Mouse (Mus musculus) hindbrain, embryonic 11.5 days (tissue): Measurements from ENCODE around the gene Cst3. TPM values are rescaled to one million over a fixed set of nuclear protein-coding genes. Genes with fewer than 3 reads are reported as not detected.

Experiments used
- ATAC-seq: fragments of 200-750 bp; cut with Nextera tagmentation; 2 replicates; pipeline ENCODE4 v1.8.0; 2017; ENCODE audit warnings: mild to moderate bottlenecking, moderate TSS enrichment, moderate library complexity; ENCODE audit not compliant: low FRiP score
- DNase-seq: peaks from one replicate; pipeline ENCODE4 v3.0.0-alpha.2; 2015; ENCODE audit warnings: low spot score
- H3K27ac ChIP-seq: fragments of 300-500 bp; sonication (generic); 2 replicates; pipeline ENCODE4 v1.5.1; 2014; ENCODE audit warnings: mild to moderate bottlenecking, low read depth, low read length
- H3K27me3 ChIP-seq: fragments of 300-500 bp; sonication (generic); 2 replicates; pipeline ENCODE4 v1.6.1; 2014; ENCODE audit warnings: mild to moderate bottlenecking, low read length, moderate library complexity, mixed read lengths; ENCODE audit not compliant: control insufficient read depth, insufficient read depth
- H3K36me3 ChIP-seq: fragments of 300-500 bp; sonication (generic); 2 replicates; pipeline ENCODE4 v1.6.1; 2014; ENCODE audit warnings: mild to moderate bottlenecking, low read length, moderate library complexity, mixed read lengths; ENCODE audit not compliant: control insufficient read depth, insufficient read depth
- H3K4me1 ChIP-seq: fragments of 300-500 bp; sonication (generic); replicated peaks from 2 replicates; pipeline ENCODE4 v1.6.1; 2014; ENCODE audit warnings: low read length, mixed read lengths; ENCODE audit not compliant: control insufficient read depth, insufficient read depth
- H3K4me2 ChIP-seq: fragments of 300-500 bp; sonication (generic); replicated peaks from 2 replicates; pipeline ENCODE4 v1.6.1; 2014; ENCODE audit warnings: mild to moderate bottlenecking, low read depth, low read length
- H3K4me3 ChIP-seq: fragments of 300-500 bp; sonication (generic); 2 replicates; pipeline ENCODE4 v1.5.1; 2014; ENCODE audit warnings: low read depth, low read length
- H3K9ac ChIP-seq: fragments of 300-500 bp; sonication (generic); 2 replicates; pipeline ENCODE4 v1.6.1; 2014; ENCODE audit warnings: low read depth, low read length
- H3K9me3 ChIP-seq: fragments of 300-500 bp; sonication (generic); 2 replicates; pipeline ENCODE4 v1.6.1; 2016; ENCODE audit warnings: low read length; ENCODE audit not compliant: control insufficient read depth
- WGBS: fragments of 180-500 bp; shearing (Covaris S2); extraction: QIAGEN DNeasy Blood & Tissue Kit; methylation state at CpG from one replicate; pipeline ENCODE4 v1.1.7; 2014; 5-methylcytosine and 5-hydroxymethylcytosine counted together
- polyA plus RNA-seq: library from polyadenylated mRNA; unstranded; fragments of >200 nt; fragmentation: Nextera tagmentation; extraction: Ambion mirVana; gene quantifications from 2 replicates; pipeline ENCODE4 v1.2.1, GENCODE M21; 2014

Cst3 gene
- polyA plus RNA-seq: 367 and 384 TPM in 2 replicates

- DNase-seq (peak; percentile 91), ATAC-seq (peak; percentile 96)
- H3K4me1 ChIP-seq: no peaks in the 10 kb centered on the region; the same call in none of the 2 replicates
- peak within 1 kb of the TSS; percentile 71 for H3K4me2 ChIP-seq
- H3K27me3 ChIP-seq: no peaks in the 10 kb centered on the region
- no peaks in the 10 kb centered on the region for H3K36me3 ChIP-seq
- H3K9me3 ChIP-seq: no peaks in the 10 kb centered on the region
- H3K9ac ChIP-seq: peak within 1 kb of the TSS; percentile 72
- peak within 1 kb of the TSS; percentile 74; the same call in 1 of the 2 replicates for H3K27ac ChIP-seq
- 0% methylated on average over 14 of the region's 19 CpGs for WGBS
- peak within 1 kb of the TSS; percentile 91 for H3K4me3 ChIP-seq
These were observed at the start of gene Cst3 for GRCm38 (mm10) chr2:148875335-148875811. TSS of gene Cst3 (minus strand) at chr2:148875692.

GRCm38 (mm10) chr2:148902286-148902685 is 26.8 kb upstream of the Cst3 start:
- H3K9ac ChIP-seq: no peak overlapping the region
- H3K4me1 ChIP-seq: no peaks in the 10 kb centered on the region
- H3K9me3 ChIP-seq: no peaks in the 10 kb centered on the region
- H3K27me3 ChIP-seq: no peaks in the 10 kb centered on the region
- ATAC-seq (peak; percentile 92), DNase-seq (peak; percentile 70)
- no peak overlapping the region for H3K4me3 ChIP-seq
- H3K27ac ChIP-seq: no peak overlapping the region
- no peak overlapping the region for H3K4me2 ChIP-seq
- no peaks in the 10 kb centered on the region for H3K36me3 ChIP-seq
- 17% methylated on average over 5 of the region's 5 CpGs for WGBS

- H3K4me2 ChIP-seq: no peak overlapping the region
- no peak overlapping the region for H3K4me3 ChIP-seq
- 61% methylated on average over 4 of the region's 4 CpGs for WGBS
- H3K9me3 ChIP-seq: no peaks in the 10 kb centered on the region
- H3K9ac ChIP-seq: no peak overlapping the region
- no peaks in the 10 kb centered on the region for H3K27me3 ChIP-seq
- H3K27ac ChIP-seq: no peak overlapping the region
- no peaks in the 10 kb centered on the region for H3K4me1 ChIP-seq
- DNase-seq: no peak
- H3K36me3 ChIP-seq: no peaks in the 10 kb centered on the region
- no peak for ATAC-seq
These were observed 24.8 kb upstream of the Cst3 start for GRCm38 (mm10) chr2:148900305-148900704.

GRCm38 (mm10) chr2:148896219-148896618 is 20.7 kb upstream of the Cst3 start:
- DNase-seq (no peak), ATAC-seq (no peak)
- no peak overlapping the region for H3K4me2 ChIP-seq
- H3K9me3 ChIP-seq: no peaks in the 10 kb centered on the region
- H3K4me1 ChIP-seq: no peaks in the 10 kb centered on the region
- no peaks in the 10 kb centered on the region for H3K36me3 ChIP-seq
- H3K27ac ChIP-seq: no peak overlapping the region
- WGBS: 77% methylated on average over 1 of the region's 1 CpGs
- no peak overlapping the region for H3K9ac ChIP-seq
- H3K27me3 ChIP-seq: no peaks in the 10 kb centered on the region
- H3K4me3 ChIP-seq: no peak overlapping the region

GRCm38 (mm10) chr2:148893107-148893506 is 17.6 kb upstream of the Cst3 start:
- Histone ChIP-seq H3K4me2 (no peak overlapping the region), H3K9me3 (no peaks in the 10 kb centered on the region), H3K27me3 (no peaks in the 10 kb centered on the region), H3K27ac (no peak overlapping the region), H3K4me1 (no peaks in the 10 kb centered on the region), H3K4me3 (no peak overlapping the region), H3K9ac (no peak overlapping the region), H3K36me3 (no peaks in the 10 kb centered on the region)
- ATAC-seq (no peak), DNase-seq (no peak)

GRCm38 (mm10) chr2:148890021-148890851 is 14.7 kb upstream of the Cst3 start:
- H3K27me3 ChIP-seq: no peaks in the 10 kb centered on the region
- no peak overlapping the region for H3K4me3 ChIP-seq
- WGBS: 41% methylated on average over 5 of the region's 5 CpGs
- no peak overlapping the region for H3K4me2 ChIP-seq
- H3K4me1 ChIP-seq: no peaks in the 10 kb centered on the region
- DNase-seq (peak; percentile 45), ATAC-seq (peak; percentile 91)
- no peaks in the 10 kb centered on the region for H3K9me3 ChIP-seq
- peak overlapping the region; percentile 85 for H3K27ac ChIP-seq
- no peak overlapping the region for H3K9ac ChIP-seq
- no peaks in the 10 kb centered on the region for H3K36me3 ChIP-seq

- H3K4me3 ChIP-seq: no peak overlapping the region
- ATAC-seq: peak; percentile 87
- 56% methylated on average over 3 of the region's 3 CpGs for WGBS
- DNase-seq: no peak
- H3K9me3 ChIP-seq: no peaks in the 10 kb centered on the region
- H3K4me1 ChIP-seq: no peaks in the 10 kb centered on the region
- H3K27ac ChIP-seq: peak overlapping the region; percentile 51; the same call in 1 of the 2 replicates
- no peak overlapping the region for H3K9ac ChIP-seq
- no peak overlapping the region for H3K4me2 ChIP-seq
- no peaks in the 10 kb centered on the region for H3K36me3 ChIP-seq
- H3K27me3 ChIP-seq: no peaks in the 10 kb centered on the region
These were observed 14.0 kb upstream of the Cst3 start for GRCm38 (mm10) chr2:148889331-148890010.

GRCm38 (mm10) chr2:148888872-148889271 is 13.4 kb upstream of the Cst3 start:
- no peaks in the 10 kb centered on the region for H3K27me3 ChIP-seq
- H3K4me1 ChIP-seq: no peaks in the 10 kb centered on the region
- H3K9ac ChIP-seq: no peak overlapping the region
- WGBS: 90% methylated on average over 3 of the region's 3 CpGs
- no peaks in the 10 kb centered on the region for H3K36me3 ChIP-seq
- H3K4me3 ChIP-seq: no peak overlapping the region
- DNase-seq (no peak), ATAC-seq (no peak)
- H3K4me2 ChIP-seq: no peak overlapping the region
- H3K27ac ChIP-seq: no peak overlapping the region
- H3K9me3 ChIP-seq: no peaks in the 10 kb centered on the region
